Mouse (Mus musculus): ENCODE data around the gene Try5. TPM values are rescaled to one million over a fixed set of nuclear protein-coding genes. Genes with fewer than 3 reads are reported as not detected.

Gene Try5
- polyA plus RNA-seq (2012; rRNA removed; ENCODE audit: low replicate concordance): 0.40 and 0.60 TPM in 2 replicates

GRCm38 (mm10) chr6:41316741-41317140 is at the start of gene Try5:
Gene Try5, minus strand, starts transcription at chr6:41316841.

DNA sequence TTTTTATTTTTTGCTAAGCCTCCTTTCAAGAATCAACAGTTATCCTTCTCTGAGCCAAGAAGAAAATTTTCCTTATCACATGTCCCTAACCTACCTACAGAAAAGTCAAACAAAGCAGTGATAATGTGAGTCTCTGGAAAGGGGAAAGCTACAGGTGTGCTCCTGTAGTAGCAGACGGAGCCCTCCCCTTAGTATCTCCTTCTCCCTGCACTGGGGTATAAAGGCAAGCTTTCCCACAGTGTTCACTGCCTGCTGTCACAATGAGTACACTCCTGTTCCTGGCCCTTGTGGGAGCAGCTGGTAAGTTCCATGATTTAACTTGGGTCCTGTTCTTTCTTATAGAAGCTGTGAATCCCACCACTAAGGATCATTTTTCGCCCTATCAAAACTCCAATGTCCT is 37.3 kb upstream of the Try5 start, which contains the start of gene Try10:
Gene Try10, plus strand, starts transcription at position 174 of the 400 bp plus-strand sequence.

DNA sequence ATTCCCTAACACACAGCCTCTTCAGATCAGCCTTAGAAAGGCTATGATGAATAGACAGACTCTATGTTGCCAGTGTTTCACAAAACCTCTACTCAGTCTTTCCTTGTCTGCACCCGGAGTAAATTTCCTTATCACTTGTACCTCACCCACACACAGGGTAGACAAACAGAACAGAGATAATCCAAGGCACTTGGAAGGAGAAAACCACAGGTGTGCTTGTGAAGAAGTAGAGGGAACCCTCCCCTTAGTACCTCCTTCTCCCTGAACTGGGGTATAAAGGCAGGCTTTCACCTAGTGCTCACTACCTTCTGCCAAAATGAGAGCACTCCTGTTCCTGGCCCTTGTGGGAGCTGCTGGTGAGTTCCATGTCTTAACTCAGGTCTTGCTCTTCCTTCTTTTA is 14.7 kb downstream of the Try5 start, which contains the start of gene Try4:
Gene Try4, plus strand, starts transcription at position 301 of the 400 bp plus-strand sequence.

Other genes with a start within 250 kb of the Try5 start
- gene Try4, start 14.6 kb downstream of the Try5 start, polyA plus RNA-seq (2012; rRNA removed; ENCODE audit: low replicate concordance): 0.40 and 1.3 TPM in 2 replicates
- gene Try10, start 37.3 kb upstream of the Try5 start, polyA plus RNA-seq (2012; rRNA removed; ENCODE audit: low replicate concordance): not detected in 2 replicates
- not detected in 2 replicates for gene Prss3, start 60.8 kb upstream of the Try5 start, polyA plus RNA-seq (2012; rRNA removed; ENCODE audit: low replicate concordance)
- not detected in 2 replicates for gene Gm5771, start 75.5 kb upstream of the Try5 start, polyA plus RNA-seq (2012; rRNA removed; ENCODE audit: low replicate concordance)
- not detected in 2 replicates for gene Gm10334, start 129.3 kb upstream of the Try5 start, polyA plus RNA-seq (2012; rRNA removed; ENCODE audit: low replicate concordance)
- gene Prss1, start 142.1 kb upstream of the Try5 start, polyA plus RNA-seq (2012; rRNA removed; ENCODE audit: low replicate concordance): not detected in 2 replicates
- 0.47 and 1.3 TPM in 2 replicates for gene Prss2, start 204.9 kb upstream of the Try5 start, polyA plus RNA-seq (2012; rRNA removed; ENCODE audit: low replicate concordance)

All from subcutaneous adipose tissue, adult 2 months (tissue).